ENCODE assay signal across 8 mouse cellular contexts in the genomic region with DNA sequence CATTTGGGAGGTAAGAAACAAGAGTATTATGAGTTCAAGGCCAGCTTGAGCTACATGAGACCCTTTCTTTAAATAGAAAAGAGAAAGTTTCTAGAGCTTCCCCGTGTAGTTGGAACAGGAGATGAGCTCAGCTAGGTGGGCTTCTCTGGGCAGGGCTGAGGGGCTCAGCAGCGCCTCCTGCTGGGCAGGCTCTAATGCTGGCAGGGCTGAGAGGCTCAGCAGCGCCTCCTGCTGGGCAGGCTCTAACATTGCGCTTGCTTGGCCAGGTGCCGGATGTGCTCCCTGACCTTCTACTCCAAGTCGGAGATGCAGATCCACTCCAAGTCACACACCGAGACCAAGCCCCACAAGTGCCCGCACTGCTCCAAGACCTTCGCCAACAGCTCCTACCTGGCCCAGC. TPM values are rescaled to one million over a fixed set of nuclear protein-coding genes. Genes with fewer than 3 reads are reported as not detected.
DNase-seq lines count a peak whose midpoint lies in the region; ATAC-seq and TF ChIP-seq lines count a peak whose summit lies in the region.
"Not testable (repeated sequence)": the region's sequence is repeated elsewhere in the genome, so short reads cannot be mapped to it uniquely, and the experiment has no call there.

No protein-coding gene starts in this region.

- H3K36me3 ChIP-seq in forebrain, postnatal 0 days (ENCODE audit: insufficient read depth): peaks cover 56% of the 10 kb centered on the region
- H3K36me3 ChIP-seq in hindbrain, embryonic 14.5 days (replicated peaks; ENCODE audit: control insufficient read depth, insufficient read depth): peaks cover 81% of the 10 kb centered on the region
- peaks cover 92% of the 10 kb centered on the region for H3K36me3 ChIP-seq in limb, embryonic 10.5 days
- H3K36me3 ChIP-seq in spleen, adult 2 months (ENCODE audit: control insufficient read depth, insufficient read depth, low read length): peaks cover 33% of the 10 kb centered on the region

- H3K27ac ChIP-seq in forebrain, postnatal 0 days (ENCODE audit: low read depth, low read length); hindbrain, embryonic 14.5 days; limb, embryonic 10.5 days; spleen, adult 2 months (ENCODE audit: insufficient read depth, low read length): not testable (repeated sequence)

- not testable (repeated sequence) for H3K9ac ChIP-seq in forebrain, postnatal 0 days; hindbrain, embryonic 14.5 days

- H3K4me2 ChIP-seq in forebrain, postnatal 0 days (ENCODE audit: low read depth); hindbrain, embryonic 14.5 days (replicated peaks): not testable (repeated sequence)

- WGBS in forebrain, postnatal 0 days: 28% methylated on average over 7 of the region's 9 CpGs
- WGBS in hindbrain, embryonic 14.5 days: 26% methylated on average over 6 of the region's 9 CpGs
- 46% methylated on average over 9 of the region's 9 CpGs for WGBS in limb, embryonic 10.5 days
- 66% methylated on average over 9 of the region's 9 CpGs for WGBS in spleen, adult 2 months

- peak; percentile 88 for TF ChIP-seq CTCF in forebrain, postnatal 0 days (IDR thresholded peaks at IDR 0.05; ENCODE audit: low read depth)
- TF ChIP-seq CTCF in spleen, adult 2 months (IDR thresholded peaks at IDR 0.05; ENCODE audit: extremely low read depth, insufficient read depth, insufficient read length, insufficient replicate concordance): peak; percentile 97

- H3K4me1 ChIP-seq in forebrain, postnatal 0 days (ENCODE audit: insufficient read depth); hindbrain, embryonic 14.5 days (replicated peaks; ENCODE audit: control insufficient read depth, insufficient read depth, low read length); limb, embryonic 10.5 days; spleen, adult 2 months (ENCODE audit: control insufficient read depth, insufficient read depth, insufficient read length): not testable (repeated sequence)

- not testable (repeated sequence) for TF ChIP-seq POLR2A in spleen, adult 2 months (IDR thresholded peaks at IDR 0.05; ENCODE audit: low read depth, low read length)

- ATAC-seq in forebrain, postnatal 0 days; hindbrain, embryonic 14.5 days (ENCODE audit: low FRiP score): not testable (repeated sequence)
- ATAC-seq in megakaryocyte-erythroid progenitor cell, adult 5-6 weeks (replicated peaks; ENCODE audit: low FRiP score, low TSS enrichment, poor library complexity, severe bottlenecking): peak; percentile 62; the same call in 1 of the 2 replicates

- H3K27me3 ChIP-seq in forebrain, postnatal 0 days (ENCODE audit: insufficient read depth, low read length); hindbrain, embryonic 14.5 days (ENCODE audit: control insufficient read depth, insufficient read depth, low read length); limb, embryonic 10.5 days (ENCODE audit: low read depth, poor library complexity, severe bottlenecking); spleen, adult 2 months (ENCODE audit: control insufficient read depth, insufficient read depth, low read length): not testable (repeated sequence)

- not testable (repeated sequence) for H3K9me3 ChIP-seq in forebrain, postnatal 0 days (ENCODE audit: low read length); hindbrain, embryonic 14.5 days (ENCODE audit: control insufficient read depth, low read length); limb, embryonic 10.5 days (replicated peaks)

- not testable (repeated sequence) for H3K4me3 ChIP-seq in forebrain, postnatal 0 days (ENCODE audit: low read depth, low read length); hindbrain, embryonic 14.5 days (replicated peaks; ENCODE audit: low read length); limb, embryonic 10.5 days; spleen, adult 2 months (ENCODE audit: extremely low read depth, insufficient read depth, insufficient read length)

- DNase-seq in 3134 (ENCODE audit: extremely low read depth, insufficient read length, low spot score): peak; percentile 36
- peak; percentile 72 for DNase-seq in T-cell, adult 2 months (ENCODE audit: low spot score)
- peak; percentile 52 for DNase-seq in cerebellum, adult 9-11 months
- DNase-seq in forebrain, postnatal 0 days: peak; percentile 47
- peak; percentile 36 for DNase-seq in hindbrain, embryonic 14.5 days (ENCODE audit: low spot score)
- DNase-seq in limb, embryonic 10.5 days (ENCODE audit: low spot score): peak; percentile 85
- peak; percentile 29 for DNase-seq in spleen, adult 2 months (ENCODE audit: low read depth in 1 of 2, low spot score in 2 of 2)

RNA-seq across cellular contexts. Expression of a gene that starts 9.0 kb away (rescaled TPM):
- 83.4 and 103 TPM in 2 replicates for total RNA-seq in forebrain, postnatal 0 days (2014; rRNA removed)
- 102 and 111 TPM in 2 replicates for polyA plus RNA-seq in forebrain, postnatal 0 days (2015; fragmentation: Nextera tagmentation; extraction: Ambion mirVana)
- polyA plus RNA-seq in hindbrain, embryonic 14.5 days (2014; fragmentation: Nextera tagmentation; extraction: Ambion mirVana): 112 and 113 TPM in 2 replicates
- 121 and 145 TPM in 2 replicates for polyA plus RNA-seq in limb, embryonic 10.5 days (2016; fragmentation: Nextera tagmentation; extraction: Ambion mirVana)
- 23.6 and 45.9 TPM in 2 replicates for total RNA-seq in megakaryocyte-erythroid progenitor cell, adult 5-6 weeks (2014; fragmentation: Nextera tagmentation)
- total RNA-seq in megakaryocyte-erythroid progenitor cell, adult 5-6 weeks (2017): 43.0 and 51.1 TPM in 2 replicates
- 31.8 and 36.2 TPM in 2 replicates for polyA plus RNA-seq in spleen, adult 2 months (2012; rRNA removed)

RNA-seq across cellular contexts. Expression of a gene that starts 19.0 kb away (rescaled TPM):
- total RNA-seq in forebrain, postnatal 0 days (2014; rRNA removed): 11.3 and 12.2 TPM in 2 replicates
- polyA plus RNA-seq in forebrain, postnatal 0 days (2015; fragmentation: Nextera tagmentation; extraction: Ambion mirVana): 11.4 and 13.8 TPM in 2 replicates
- 17.1 and 18.7 TPM in 2 replicates for polyA plus RNA-seq in hindbrain, embryonic 14.5 days (2014; fragmentation: Nextera tagmentation; extraction: Ambion mirVana)
- polyA plus RNA-seq in limb, embryonic 10.5 days (2016; fragmentation: Nextera tagmentation; extraction: Ambion mirVana): 10.1 and 13.0 TPM in 2 replicates
- 8.6 and 16.5 TPM in 2 replicates for total RNA-seq in megakaryocyte-erythroid progenitor cell, adult 5-6 weeks (2014; fragmentation: Nextera tagmentation)
- total RNA-seq in megakaryocyte-erythroid progenitor cell, adult 5-6 weeks (2017): 0.95 and 8.6 TPM in 2 replicates
- 34.4 and 35.8 TPM in 2 replicates for polyA plus RNA-seq in spleen, adult 2 months (2012; rRNA removed)

RNA-seq across cellular contexts. Expression of a gene that starts 21.6 kb away (rescaled TPM):
- total RNA-seq in forebrain, postnatal 0 days (2014; rRNA removed): 24.7 and 34.5 TPM in 2 replicates
- polyA plus RNA-seq in forebrain, postnatal 0 days (2015; fragmentation: Nextera tagmentation; extraction: Ambion mirVana): 7.2 and 8.4 TPM in 2 replicates
- polyA plus RNA-seq in hindbrain, embryonic 14.5 days (2014; fragmentation: Nextera tagmentation; extraction: Ambion mirVana): 12.0 and 14.6 TPM in 2 replicates
- 12.8 and 15.2 TPM in 2 replicates for polyA plus RNA-seq in limb, embryonic 10.5 days (2016; fragmentation: Nextera tagmentation; extraction: Ambion mirVana)
- total RNA-seq in megakaryocyte-erythroid progenitor cell, adult 5-6 weeks (2014; fragmentation: Nextera tagmentation): 67.0 and 86.8 TPM in 2 replicates
- total RNA-seq in megakaryocyte-erythroid progenitor cell, adult 5-6 weeks (2017): 18.5 and 18.6 TPM in 2 replicates
- 52.2 and 54.3 TPM in 2 replicates for polyA plus RNA-seq in spleen, adult 2 months (2012; rRNA removed)

RNA-seq across cellular contexts. Expression of a gene that starts 34.0 kb away (rescaled TPM):
- 12.2 and 18.3 TPM in 2 replicates for total RNA-seq in forebrain, postnatal 0 days (2014; rRNA removed)
- 53.8 and 68.9 TPM in 2 replicates for polyA plus RNA-seq in forebrain, postnatal 0 days (2015; fragmentation: Nextera tagmentation; extraction: Ambion mirVana)
- 47.8 and 53.8 TPM in 2 replicates for polyA plus RNA-seq in hindbrain, embryonic 14.5 days (2014; fragmentation: Nextera tagmentation; extraction: Ambion mirVana)
- polyA plus RNA-seq in limb, embryonic 10.5 days (2016; fragmentation: Nextera tagmentation; extraction: Ambion mirVana): 0.40 and 1.4 TPM in 2 replicates
- not detected in 2 replicates for total RNA-seq in megakaryocyte-erythroid progenitor cell, adult 5-6 weeks (2014; fragmentation: Nextera tagmentation)
- total RNA-seq in megakaryocyte-erythroid progenitor cell, adult 5-6 weeks (2017): not detected in 2 replicates
- 3.4 and 5.4 TPM in 2 replicates for polyA plus RNA-seq in spleen, adult 2 months (2012; rRNA removed)

RNA-seq across cellular contexts. Expression of a gene that starts 37.2 kb away (rescaled TPM):
- 0.38 and 0.71 TPM in 2 replicates for total RNA-seq in forebrain, postnatal 0 days (2014; rRNA removed)
- polyA plus RNA-seq in forebrain, postnatal 0 days (2015; fragmentation: Nextera tagmentation; extraction: Ambion mirVana): 0.59 and 0.61 TPM in 2 replicates
- polyA plus RNA-seq in hindbrain, embryonic 14.5 days (2014; fragmentation: Nextera tagmentation; extraction: Ambion mirVana): 0.50 and 0.51 TPM in 2 replicates
- polyA plus RNA-seq in limb, embryonic 10.5 days (2016; fragmentation: Nextera tagmentation; extraction: Ambion mirVana): 0.14 and 0.18 TPM in 2 replicates
- not detected in 2 replicates for total RNA-seq in megakaryocyte-erythroid progenitor cell, adult 5-6 weeks (2014; fragmentation: Nextera tagmentation)
- total RNA-seq in megakaryocyte-erythroid progenitor cell, adult 5-6 weeks (2017): 4.3 TPM in 1 of 2 replicates, not detected in the other
- polyA plus RNA-seq in spleen, adult 2 months (2012; rRNA removed): 62.1 and 64.3 TPM in 2 replicates

Comparison
In these comparisons a context has a peak if more than half of its experiments do, and no peak if none do; other contexts are left out.
1. DNase-seq: peak in every context shown above with its lines; median percentile 85 in limb, embryonic 10.5 days; 72 in T-cell, adult 2 months; 52 in cerebellum, adult 9-11 months; 47 in forebrain, postnatal 0 days; 36 in 3134; 36 in hindbrain, embryonic 14.5 days; 29 in spleen, adult 2 months.